Mouse (Mus musculus) brain, embryonic 14.5 days (tissue): Measurements from ENCODE around the gene Vwa2. TPM values are rescaled to one million over a fixed set of nuclear protein-coding genes. Genes with fewer than 3 reads are reported as not detected.
A peak's percentile ranks its signal among the peaks of the same experiment; 100 is the strongest.

Experiments
- DNase-seq: peaks from one replicate; pipeline ENCODE4 v3.0.0-alpha.2; 2011; ENCODE audit warnings: low read depth
- CTCF ChIP-seq: fragments of 200-500 bp; IDR thresholded peaks from 2 replicates; pipeline ENCODE4 v1.5.1; 2012; ENCODE audit warnings: inconsistent platforms, mild to moderate bottlenecking, moderate library complexity, borderline replicate concordance; ENCODE audit not compliant: insufficient read depth, insufficient read length; ENCODE audit errors: extremely low read depth
- POLR2A ChIP-seq: fragments of 200-500 bp; IDR thresholded peaks from 2 replicates; pipeline ENCODE4 v1.6.1; 2012; ENCODE audit warnings: mild to moderate bottlenecking, inconsistent platforms, borderline replicate concordance; ENCODE audit not compliant: poor library complexity, insufficient read depth, insufficient read length, severe bottlenecking; ENCODE audit errors: extremely low read depth
- polyA plus RNA-seq: library from polyadenylated mRNA; depleted of rRNA; stranded (reverse); fragments of >200 nt; gene quantifications from 2 replicates; pipeline ENCODE4 v1.2.3, GENCODE M21; 2012

Gene Vwa2
- polyA plus RNA-seq, 1 experiment, result 1.1 TPM

DNA sequence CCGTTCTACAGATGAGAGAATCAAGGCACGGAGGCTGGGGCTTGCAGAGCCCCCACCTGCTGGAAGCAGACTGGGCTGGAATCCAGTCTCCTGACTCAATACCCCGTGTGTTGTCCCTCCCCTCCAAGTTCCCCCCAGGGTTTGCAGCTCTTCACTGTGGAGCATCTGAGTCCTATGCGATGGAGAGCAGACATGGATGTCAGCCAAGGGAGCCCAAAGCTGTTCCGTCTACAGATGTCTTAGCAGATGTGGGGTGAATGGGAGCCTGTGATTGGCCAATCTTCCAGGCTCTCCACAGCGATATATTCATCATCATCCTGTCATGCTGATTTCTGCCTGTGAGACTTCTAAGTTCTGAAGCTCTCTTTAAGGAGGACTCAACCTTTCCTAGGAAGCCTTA lies 3.3 kb downstream of the Vwa2 start:
- DNase-seq, result peak; percentile 60
- TF ChIP-seq POLR2A (no peak), CTCF (no peak)

DNA sequence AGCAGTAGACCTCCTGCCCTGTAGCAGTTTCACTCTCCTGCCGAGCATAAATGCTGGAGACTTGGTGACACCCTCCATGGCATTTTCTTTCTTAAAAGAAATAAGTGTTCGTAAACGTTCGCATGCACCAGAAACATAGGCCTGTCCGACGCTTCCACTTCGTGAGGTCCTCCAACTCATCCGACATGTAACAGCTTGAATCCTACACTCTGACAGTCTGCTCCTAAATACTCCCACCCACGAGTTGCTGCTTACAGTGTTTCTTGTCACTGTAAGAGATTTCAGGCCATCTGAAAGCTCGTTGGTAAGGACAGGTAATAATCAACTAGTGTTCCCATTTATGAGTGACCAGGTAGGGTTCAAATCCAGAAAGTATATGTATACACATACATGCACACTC lies 13.8 kb downstream of the Vwa2 start:
- no peak for DNase-seq
- no peak for TF ChIP-seq POLR2A
- TF ChIP-seq CTCF, result no peak

DNA sequence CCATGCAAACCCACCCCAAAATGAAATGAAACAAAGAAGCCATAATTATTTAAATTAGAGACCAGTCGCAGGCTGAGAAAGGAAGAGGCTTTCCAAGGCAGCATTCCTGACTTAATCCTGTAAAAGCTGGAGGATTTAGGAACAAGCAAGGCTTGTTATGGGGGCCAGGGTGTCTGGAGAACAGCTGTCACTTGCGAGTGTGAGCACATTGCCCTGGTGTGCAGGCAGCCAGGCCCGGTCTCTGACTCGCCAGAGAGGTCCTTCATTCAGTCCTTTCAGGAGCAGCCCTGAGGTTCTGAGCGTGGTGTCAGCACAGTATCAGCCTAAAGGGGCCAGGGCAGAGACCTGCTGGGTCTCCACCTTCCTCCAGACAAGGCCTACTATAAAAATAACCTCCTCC lies 14.6 kb downstream of the Vwa2 start:
- TF ChIP-seq POLR2A (no peak), CTCF (no peak)
- DNase-seq, result peak; percentile 44

DNA sequence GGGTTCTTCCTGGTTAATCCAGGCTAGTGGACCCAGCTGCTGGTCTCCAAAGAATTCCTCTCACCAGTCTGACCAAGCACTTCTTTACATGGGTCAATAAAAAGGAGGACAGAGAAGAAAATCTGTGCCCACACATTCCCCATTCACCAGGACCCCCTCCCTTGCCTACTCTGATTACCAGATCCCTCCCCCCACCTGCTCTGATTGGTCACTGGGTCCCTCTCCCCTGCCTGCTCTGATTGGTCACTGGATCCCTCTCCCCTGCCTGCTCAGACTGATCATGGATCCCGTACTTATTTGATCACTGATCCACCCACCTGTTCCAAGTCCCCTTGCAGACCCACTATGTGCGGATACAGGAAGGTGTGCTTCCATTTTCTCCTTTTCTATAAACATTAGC lies 17.4 kb downstream of the Vwa2 start:
- DNase-seq, result peak; percentile 17
- TF ChIP-seq CTCF, result no peak
- no peak for TF ChIP-seq POLR2A

DNA sequence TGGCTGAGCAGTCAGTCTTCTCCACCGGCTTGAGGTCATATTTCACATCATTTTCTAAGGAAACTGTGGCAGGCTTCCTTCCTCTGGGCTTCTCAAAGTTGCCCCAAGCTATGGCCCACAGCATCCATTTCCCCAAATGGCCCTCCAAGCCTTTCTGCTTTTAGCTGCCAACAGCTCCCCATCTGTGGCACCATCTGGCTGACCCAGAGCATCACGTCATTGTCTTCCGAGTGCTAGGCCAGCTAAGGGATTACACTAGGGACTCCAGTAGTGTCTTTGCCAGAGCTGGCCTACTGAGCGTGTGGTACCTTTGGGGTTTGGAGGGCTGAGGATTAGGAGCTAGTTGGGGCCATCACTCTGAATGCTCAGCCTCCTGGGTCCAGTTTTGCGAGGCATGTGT lies 18.5 kb downstream of the Vwa2 start:
- DNase-seq, result no peak
- TF ChIP-seq POLR2A, result no peak
- no peak for TF ChIP-seq CTCF

DNA sequence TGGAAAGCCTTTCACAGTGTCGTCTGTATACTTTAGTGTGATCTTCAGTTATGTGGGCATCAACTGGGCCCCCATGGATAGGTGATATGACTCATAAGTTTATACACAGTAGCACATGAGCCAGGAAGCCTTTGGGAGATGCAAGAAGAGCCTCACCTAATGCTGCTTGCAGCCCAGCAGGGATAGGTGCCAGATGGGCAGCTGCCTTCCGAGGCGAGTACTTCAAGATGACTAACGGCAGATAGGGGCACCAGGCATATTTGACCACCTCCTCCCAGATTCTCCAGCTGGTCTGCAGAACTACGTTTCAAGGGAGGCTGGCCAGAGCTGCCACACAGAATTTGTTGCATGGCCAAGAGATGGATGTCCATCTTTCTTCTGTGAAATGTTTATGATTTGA lies 19.3 kb downstream of the Vwa2 start:
- DNase-seq, result no peak

DNA sequence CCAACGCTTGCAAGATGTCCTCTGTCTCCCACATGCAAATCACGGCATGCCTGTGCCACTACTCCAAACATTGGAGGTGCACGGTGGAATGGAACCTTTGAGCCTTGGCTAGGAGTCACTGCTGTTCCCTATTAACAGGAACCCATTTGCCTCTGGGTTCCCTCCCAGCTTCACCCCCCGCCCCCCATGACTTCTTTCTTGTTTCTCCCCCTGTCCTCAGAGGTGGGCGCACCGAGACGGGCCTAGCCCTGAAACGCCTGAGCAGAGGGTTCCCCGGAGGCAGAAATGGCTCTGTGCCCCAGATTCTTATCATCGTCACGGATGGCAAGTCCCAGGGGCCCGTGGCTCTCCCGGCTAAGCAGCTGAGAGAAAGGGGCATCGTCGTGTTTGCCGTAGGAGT lies 23.6 kb downstream of the Vwa2 start:
- no peak for DNase-seq
- TF ChIP-seq POLR2A, result no peak
- TF ChIP-seq CTCF, result no peak

More for the DNA sequence above, 19.3 kb downstream of the Vwa2 start:
- no peak for TF ChIP-seq POLR2A
- no peak for TF ChIP-seq CTCF

DNA sequence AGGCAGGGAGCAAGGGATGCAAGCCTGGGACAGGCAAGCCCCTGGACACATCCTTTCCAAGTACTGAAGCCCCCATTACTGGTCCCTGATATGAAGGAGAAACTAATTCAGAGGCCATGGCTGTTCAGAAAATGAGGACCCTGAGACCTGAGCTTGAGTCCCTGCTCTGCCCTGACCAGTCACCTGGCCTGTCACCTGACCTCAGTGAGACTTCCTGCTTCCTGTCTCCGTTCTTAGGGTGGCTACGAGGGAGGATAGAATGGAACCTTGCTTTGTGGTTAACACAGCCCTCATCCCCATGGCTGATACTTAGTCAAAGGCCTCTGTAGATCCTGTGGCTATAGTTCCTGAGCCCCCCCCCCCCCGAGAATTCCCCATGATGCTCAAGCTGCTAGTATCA lies 30.0 kb downstream of the Vwa2 start:
- no peak for DNase-seq
- TF ChIP-seq CTCF, result no peak
- no peak for TF ChIP-seq POLR2A

DNA sequence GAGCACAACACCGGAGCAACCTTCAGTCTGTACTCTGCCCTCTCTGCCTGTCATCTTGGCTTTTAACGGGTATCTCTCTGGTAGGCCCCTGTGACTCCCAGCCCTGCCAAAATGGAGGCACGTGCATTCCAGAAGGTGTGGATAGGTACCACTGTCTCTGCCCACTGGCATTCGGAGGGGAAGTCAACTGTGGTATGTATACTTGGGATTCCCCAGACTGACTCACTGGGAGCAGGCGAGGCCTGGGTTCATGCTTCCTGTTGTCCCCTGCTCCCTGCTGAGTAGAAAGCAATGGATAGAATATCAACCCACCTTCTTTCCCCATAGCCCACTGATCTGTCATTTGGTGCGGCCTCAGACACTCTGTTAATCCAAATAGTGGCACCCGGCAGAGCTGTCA lies 31.3 kb downstream of the Vwa2 start:
- no peak for TF ChIP-seq POLR2A
- no peak for TF ChIP-seq CTCF
- no peak for DNase-seq

DNA sequence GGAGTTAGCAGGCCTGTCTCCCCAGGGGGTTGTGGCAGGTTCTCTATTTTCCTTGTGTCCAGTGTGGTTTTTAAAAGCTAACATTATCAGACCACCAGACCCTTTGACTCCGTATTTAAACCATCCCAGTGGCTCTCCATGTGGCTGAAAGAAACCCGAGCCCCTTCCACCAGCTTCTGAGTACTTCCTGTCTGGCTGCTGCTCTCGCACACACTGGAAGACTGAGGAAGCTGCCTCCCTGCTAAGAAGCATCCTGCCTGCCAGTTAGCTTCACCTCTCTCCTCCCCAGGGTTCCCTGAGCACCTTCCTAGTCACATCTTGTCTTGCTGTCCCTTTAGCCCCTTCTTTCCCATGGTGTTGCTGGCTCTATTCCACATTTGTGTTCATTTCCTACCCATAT lies 33.8 kb downstream of the Vwa2 start:
- no peak for DNase-seq
- TF ChIP-seq POLR2A, result no peak
- no peak for TF ChIP-seq CTCF

DNA sequence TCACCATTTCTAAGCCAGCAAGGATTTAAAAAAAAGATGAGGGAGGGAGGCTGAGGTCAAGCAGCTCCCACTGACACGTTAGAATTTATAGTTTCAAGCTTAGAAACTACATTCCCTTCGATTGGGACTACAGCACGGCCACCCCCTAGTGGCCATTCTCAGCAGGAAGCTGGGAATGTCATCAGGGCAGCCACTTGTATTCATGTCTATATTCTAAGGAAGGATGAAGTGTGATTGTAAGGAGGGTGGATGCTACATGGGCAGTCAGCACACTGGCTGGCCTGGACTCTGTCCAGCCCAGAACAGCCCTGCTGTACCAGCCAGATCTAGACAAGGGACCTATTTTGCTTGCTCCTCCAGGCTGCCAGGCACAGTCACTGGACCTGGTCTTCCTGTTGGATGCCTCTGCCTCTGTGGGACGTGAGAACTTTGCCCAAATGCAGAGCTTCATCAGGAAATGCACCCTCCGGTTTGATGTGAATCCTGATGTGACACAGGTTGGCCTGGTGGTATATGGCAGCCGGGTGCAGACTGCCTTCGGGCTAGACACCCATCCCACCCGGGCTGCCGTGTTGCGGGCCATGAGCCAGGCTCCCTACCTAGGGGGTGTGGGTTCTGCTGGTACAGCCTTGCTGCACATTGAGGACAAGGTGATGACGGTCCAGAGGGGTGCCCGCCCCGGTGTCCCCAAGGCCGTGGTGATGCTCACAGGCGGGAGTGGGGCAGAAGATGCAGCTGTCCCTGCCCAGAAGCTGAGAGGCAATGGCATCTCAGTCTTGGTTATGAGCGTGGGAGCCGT lies 34.6 kb downstream of the Vwa2 start:
- peak; percentile 85 for TF ChIP-seq CTCF
- no peak for TF ChIP-seq POLR2A
- peak; percentile 78 for DNase-seq

DNA sequence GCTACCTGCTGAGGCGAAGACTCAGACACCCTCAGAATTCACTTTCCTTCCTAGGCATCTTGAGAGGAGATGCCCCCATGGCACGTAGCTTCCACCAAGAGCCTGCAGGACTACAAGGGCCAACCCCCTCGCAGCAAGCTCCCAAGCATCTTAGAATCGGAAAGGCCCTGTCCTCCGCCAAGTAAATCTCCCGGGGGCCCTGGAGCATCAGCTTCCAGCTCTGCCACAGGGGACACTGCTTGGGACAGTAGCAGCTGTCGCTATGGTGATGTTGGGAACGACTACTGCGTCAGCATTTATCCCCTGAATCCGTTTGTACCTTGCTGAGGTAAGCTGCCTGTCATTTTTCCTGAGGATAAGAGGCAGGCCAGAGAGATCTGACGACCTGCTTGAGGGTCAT lies 36.5 kb downstream of the Vwa2 start:
- peak; percentile 26 for DNase-seq
- no peak for TF ChIP-seq CTCF
- TF ChIP-seq POLR2A, result no peak

DNA sequence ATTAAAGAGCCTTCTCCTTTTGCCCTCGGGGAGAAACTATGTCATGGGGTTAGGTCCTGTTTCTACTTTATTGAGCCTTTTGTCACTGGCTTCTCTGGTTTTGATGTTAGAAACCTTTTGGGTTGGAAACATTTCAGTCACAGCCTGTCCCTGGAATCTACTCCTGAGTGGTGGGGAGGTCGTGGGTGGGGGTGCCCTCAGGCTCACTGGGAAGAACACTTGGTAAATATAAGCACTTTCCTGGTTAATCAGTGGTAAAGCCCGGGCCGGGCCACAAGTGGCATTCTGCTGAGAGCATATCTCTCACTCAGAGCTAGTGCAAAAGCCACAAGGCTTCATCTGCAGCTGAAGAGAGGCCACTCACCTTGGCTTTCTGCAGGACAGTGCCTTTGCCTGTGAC lies 39.7 kb downstream of the Vwa2 start:
- DNase-seq, result no peak

DNA sequence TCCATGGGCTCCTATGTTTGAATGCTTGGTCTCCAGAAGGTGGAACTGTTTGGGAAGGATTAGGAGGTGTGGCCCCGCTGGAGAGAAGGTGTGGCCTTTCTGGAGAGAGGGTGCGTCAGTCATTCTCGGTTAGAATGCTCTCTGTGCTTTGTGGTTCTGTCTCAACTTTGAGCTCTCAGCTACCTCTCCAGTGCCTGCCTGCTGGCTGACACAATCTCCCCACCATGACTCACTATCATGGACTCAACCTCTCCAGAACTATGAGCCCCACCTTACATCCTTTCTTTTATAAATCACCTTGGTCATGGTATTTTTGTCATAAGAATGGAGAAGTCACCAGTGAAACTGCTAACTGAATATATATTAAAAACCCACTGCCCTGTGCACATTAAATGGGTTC lies 40.6 kb downstream of the Vwa2 start:
- TF ChIP-seq POLR2A, result no peak
- TF ChIP-seq CTCF, result no peak

More for the DNA sequence above, 39.7 kb downstream of the Vwa2 start:
- TF ChIP-seq CTCF (no peak), POLR2A (no peak)

More for the DNA sequence above, 40.6 kb downstream of the Vwa2 start:
- no peak for DNase-seq
